Mouse (Mus musculus) layer of hippocampus, adult 2 months (tissue): ENCODE measurements around the gene Mdga1. TPM values are rescaled to one million over a fixed set of nuclear protein-coding genes. Genes with fewer than 3 reads are reported as not detected.

Experiments
- DNase-seq, 2 experiments: peaks; one replicate each; pipeline ENCODE4 v3.0.0; 2022; ENCODE audit warnings: low spot score in 2 of 2
- H3K27ac ChIP-seq: fragments of 200-600 bp; 2 replicates; pipeline ENCODE4 v1.8.1; 2022
- H3K4me3 ChIP-seq: fragments of 200-600 bp; 2 replicates; pipeline ENCODE4 v1.8.1; 2022; ENCODE audit warnings: mild to moderate bottlenecking
- CTCF ChIP-seq: fragments of 200-600 bp; conservative IDR thresholded peaks from 2 replicates; pipeline ENCODE4 v1.8.1; 2022; ENCODE audit warnings: antibody characterized with exemption, mild to moderate bottlenecking, moderate library complexity
- total RNA-seq, 2 experiments: library from RNA; stranded (reverse); gene quantifications; 2 replicates each; pipeline ENCODE4 v1.2.3; 2021

Mdga1 gene
- total RNA-seq, 2 experiments from 2014 or later: 70.1 to 73.8 TPM

DNA sequence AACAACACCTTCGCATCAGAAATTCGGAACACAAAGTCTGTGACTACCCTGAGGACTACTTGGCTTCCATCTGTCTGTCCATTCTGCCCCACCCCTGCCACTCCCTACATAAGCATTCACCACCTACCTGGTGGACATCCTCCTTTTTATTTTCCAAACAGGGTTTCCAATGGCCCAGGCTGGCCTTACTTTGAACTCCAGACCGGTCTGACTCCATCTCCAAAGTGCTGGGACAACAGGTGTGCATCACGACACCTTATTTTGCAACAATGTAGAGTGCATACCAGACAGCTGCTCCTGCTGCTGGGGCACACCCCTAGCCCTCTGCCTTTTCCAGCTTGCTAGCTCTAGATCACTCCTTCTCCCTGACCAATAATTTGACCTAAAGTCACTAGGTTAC is 115.1 kb downstream of the Mdga1 start:
- H3K4me3 ChIP-seq: no peak overlapping the region
- no peak for DNase-seq
- no peak overlapping the region for H3K27ac ChIP-seq
- TF ChIP-seq CTCF: no peak

DNA sequence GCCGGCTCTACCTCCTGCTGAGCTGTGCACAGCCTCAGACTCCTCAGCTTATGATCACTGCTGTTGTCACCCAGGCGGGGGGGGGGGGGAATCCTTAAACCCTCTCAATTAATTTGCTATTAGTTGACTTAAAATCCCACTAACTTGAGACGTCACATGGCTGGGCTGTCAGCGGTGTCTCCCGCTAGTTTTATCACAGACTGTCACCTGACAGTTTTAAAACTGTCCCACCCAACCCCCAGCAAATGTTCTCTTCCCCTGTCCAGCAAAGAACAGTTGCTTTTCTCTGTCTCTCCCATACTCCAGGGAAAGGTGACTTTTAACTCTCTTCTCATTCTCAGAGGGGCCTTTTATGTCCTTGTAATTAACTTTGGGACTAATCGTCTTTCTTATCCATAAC is 115.5 kb downstream of the Mdga1 start:
- TF ChIP-seq CTCF: no peak
- Histone ChIP-seq H3K27ac (no peak overlapping the region), H3K4me3 (no peak overlapping the region)
- no peak for DNase-seq

DNA sequence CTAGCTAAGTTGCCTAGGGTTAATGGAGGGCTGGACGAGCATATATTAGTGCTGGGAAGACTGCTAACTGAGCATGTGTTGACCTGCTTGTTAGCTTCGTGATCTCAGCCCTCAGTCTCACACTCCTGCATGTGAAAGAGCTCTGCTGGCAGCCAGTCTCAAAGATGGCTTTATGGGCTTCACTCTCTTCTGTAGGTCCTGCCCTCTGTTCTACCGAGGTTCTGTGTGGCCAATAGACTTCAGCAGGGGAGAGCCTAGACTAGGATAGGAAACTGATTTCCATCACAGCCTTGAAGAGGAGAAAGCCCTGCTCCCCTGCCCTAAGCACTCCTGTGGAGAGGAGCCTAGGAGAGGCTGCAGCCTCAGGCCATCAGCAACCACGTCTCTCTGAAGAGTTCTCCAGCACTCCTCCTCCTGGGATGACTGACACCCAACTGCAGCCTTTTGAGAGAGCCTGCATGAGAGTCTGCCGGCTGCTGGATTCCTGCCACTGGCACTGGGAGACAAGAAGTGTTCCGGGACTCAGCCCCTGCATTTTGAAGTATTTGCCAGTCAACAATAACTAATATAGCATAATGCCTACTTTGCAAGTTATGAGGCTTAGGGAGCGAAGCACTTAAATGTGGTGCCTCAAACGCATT is 116.9 kb downstream of the Mdga1 start:
- no peak for TF ChIP-seq CTCF
- peak in 1 of 2 experiments; percentile 42 for DNase-seq
- Histone ChIP-seq H3K4me3 (no peak overlapping the region), H3K27ac (no peak overlapping the region)

DNA sequence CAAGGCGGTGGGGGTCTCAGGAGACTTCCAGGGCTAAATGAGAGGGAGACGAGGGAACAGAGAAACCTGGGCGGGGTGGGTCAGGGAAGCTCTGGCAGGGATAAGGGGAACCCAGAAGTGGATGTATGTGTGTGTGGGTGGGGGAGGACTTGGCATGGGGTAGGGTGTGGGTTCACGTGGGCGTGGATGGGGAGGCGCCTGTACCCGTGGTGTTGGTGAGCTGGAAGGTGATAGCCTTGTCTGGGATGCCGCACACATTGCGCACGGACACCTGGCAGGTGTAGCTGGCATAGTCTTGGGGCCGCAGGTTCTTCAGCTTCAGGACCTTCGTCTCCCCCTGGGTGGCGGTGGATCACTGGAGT is 120.5 kb downstream of the Mdga1 start:
- no peak overlapping the region for H3K27ac ChIP-seq
- no peak for TF ChIP-seq CTCF
- no peak overlapping the region for H3K4me3 ChIP-seq
- DNase-seq: no peak

DNA sequence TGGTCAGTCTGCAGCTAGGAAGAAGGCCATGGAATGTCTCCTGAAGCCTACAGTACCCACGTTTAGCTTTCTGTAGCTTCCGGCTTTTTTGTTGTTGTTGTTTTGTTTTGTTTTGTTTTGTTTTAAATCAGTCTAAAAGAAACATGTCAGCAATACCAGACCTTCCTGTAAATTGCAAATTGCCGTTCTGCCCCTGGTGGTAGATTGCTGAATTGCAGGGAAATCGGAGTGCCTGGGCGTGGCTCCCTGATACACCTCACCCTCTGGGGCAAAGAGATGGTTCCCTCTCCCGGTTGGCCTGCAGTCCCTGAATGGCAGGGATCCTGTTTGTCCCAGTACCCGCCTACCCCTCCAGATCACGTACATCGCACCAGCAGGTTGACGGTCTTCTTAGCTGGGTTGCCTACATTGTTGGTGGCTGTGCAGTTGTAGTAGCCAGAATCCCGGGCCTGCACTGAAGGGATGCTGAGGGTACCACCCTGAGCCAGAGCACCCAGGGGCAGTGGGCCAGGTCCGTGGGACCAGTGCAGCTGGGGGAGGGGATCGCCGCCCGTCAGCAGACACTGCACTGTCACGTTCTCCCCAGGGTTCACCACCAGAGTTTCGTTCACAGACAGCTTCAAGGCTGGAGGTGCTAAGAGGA is 121.0 kb downstream of the Mdga1 start:
- Histone ChIP-seq H3K4me3 (no peak overlapping the region), H3K27ac (no peak overlapping the region)
- TF ChIP-seq CTCF: peak; percentile 94

DNA sequence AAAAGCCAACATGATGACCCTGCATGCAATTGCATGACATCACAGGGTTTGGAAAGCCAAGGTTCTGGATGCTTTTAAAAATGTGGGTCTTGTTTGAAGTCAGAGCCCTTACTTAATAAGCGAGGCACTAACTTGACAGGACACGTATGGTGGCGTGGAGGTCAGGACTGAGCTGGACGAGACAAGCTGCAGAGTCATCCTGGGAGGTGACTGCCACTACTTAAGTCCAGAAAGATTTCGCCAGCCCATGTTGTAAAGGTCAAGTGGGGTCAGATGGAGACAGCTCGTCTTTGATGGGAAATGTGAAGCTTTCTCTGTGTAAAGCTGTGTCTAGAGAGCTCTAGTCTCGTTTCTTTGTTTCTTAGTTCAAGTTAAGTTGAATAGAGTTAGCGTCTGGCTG is 122.6 kb downstream of the Mdga1 start:
- no peak for TF ChIP-seq CTCF
- Histone ChIP-seq H3K27ac (no peak overlapping the region), H3K4me3 (no peak overlapping the region)
- no peak for DNase-seq

More for the DNA sequence above, 121.0 kb downstream of the Mdga1 start:
- peak; percentile 59 to 82 for DNase-seq

DNA sequence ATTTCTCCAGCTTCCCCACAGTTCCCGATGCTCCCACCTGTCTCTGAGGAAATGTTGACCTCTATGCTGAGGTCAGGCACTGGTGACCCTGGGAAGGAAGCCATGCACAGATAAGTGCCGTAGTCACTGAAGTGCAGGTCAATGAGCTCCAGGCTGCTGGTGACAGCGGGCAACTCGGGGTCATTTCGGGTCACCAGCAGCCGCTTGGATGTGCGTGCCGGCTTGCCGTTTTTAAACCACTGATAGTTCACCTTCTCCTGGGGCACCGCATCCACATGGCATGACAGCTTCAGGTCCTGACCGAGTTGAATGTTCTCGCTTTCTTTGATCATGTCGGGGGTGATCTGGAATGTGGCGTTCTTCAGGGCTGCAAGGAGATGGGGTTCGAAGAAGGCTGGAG is 123.6 kb downstream of the Mdga1 start:
- Histone ChIP-seq H3K27ac (no peak overlapping the region), H3K4me3 (no peak overlapping the region)
- TF ChIP-seq CTCF: no peak
- DNase-seq: no peak

DNA sequence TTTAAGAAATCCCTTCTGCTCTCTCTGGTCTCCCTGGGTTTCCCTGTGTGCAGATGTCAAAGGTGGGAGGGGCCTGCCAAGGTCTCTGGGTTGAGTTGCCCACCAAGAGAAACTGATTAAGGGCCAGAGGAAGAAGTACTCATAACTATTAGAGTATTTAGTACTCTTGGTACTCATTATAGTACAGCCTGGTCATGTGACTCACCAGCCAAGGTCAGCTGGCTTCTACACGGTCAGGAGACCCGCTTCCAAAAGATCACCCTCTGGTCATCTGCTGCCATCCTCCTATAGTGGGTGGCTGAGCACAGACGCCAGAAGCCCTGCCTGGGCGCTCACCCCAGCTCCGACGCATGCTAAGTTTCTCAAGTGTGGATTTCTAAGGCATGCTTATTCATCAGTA is 124.9 kb downstream of the Mdga1 start:
- Histone ChIP-seq H3K27ac (no peak overlapping the region), H3K4me3 (no peak overlapping the region)
- no peak for TF ChIP-seq CTCF
- no peak for DNase-seq

DNA sequence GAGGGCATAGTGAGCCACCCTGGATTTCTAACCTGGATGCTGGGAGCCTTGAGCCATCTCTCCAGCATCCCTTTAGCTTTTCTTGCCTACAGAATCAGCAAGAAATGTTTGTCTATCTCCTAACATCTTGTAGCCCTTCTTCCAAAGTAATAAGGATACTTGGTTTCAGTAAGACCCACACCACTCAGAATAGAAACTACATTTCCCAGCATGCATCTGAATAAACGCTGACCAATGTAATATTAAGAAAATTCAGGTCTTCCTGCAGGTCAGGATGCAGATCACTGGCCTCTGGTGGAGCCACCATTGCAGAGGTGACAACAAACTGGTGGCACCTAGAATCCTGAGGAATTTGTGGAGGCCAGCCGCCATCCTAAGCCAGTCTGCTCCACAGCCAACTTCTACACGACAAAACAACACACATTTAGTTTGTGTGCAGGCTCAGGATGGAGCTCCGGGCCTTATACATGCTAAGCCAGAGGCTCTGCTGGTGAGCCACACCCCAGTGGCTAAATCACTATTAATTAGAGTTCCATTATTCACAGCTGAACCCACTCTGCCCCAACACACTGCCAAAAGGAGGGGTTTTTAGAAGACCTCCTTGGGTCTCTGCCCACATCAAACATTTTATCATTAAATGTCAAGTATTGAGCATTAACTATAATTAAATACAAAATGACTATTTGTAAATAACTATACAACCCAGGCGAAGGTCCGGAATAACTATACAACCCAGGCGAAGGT is 126.3 kb downstream of the Mdga1 start:
- Histone ChIP-seq H3K4me3 (no peak overlapping the region), H3K27ac (no peak overlapping the region)
- TF ChIP-seq CTCF: no peak
- no peak for DNase-seq

DNA sequence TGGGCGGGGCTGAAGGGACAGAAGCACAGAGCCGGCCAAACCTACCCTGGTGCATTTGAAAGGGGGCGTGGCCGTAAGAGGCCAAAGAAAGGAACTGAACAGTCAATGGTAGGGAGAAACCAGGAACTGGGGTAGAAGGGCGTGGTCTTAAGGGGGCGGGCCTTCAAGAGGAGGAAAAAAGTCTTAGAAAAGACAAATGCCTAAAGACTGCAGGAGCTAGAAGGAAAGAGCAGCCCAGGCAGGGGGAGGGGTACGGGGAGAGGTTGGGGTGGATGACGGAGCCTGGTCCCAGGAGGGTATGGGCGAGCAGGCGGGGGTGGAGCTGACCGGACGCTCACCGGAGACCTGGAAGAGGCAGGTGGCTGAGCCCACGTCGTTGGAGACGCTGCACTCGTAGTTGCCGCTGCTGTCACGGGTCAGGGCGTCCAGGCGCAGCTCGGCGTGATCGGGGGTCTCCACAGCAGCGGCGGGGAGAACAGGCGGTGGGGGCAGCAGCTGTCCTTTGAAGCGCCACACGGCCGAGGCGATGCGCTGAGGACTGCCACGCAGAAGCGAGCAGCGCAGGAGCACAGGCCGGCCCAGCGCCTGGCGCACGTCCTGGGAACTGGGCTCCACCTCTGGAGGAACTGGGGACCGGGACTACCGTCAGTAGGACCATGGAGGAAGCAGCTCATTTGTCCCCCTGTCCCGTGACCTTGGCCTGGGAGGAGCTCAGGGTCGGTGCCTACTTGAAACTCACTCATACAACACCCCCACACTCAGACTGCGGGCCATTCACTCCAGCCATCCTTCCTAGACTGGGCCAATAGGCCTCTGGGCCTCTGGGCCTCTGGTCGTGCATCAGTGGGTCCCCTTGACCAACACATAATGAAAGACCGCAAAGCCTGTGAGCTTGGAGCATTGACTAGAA is 127.9 kb downstream of the Mdga1 start:
- no peak for TF ChIP-seq CTCF
- no peak for DNase-seq
- peak overlapping the region; percentile 34; the same call in 1 of the 2 replicates for H3K4me3 ChIP-seq
- H3K27ac ChIP-seq: no peak overlapping the region

DNA sequence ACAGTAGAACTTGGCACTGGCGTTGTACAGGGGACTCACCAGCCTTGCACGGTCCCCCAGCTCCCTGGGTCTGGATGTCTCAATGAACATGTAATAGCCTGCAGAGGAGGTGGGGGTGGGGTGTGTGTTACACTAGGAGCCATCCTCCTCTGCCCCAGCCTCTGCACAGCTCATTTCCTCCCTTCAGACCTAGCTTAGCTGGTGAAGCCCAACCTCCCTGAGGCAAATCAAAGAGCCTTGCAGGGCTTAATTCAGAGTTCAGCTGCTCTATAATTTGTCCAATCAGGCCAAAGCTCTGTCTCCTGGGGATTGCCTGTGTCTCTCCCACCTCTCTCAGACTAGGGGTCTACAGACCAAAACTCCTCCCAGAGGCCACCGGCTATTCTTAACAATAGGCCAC is 131.9 kb downstream of the Mdga1 start:
- no peak overlapping the region for H3K4me3 ChIP-seq
- no peak for DNase-seq
- no peak overlapping the region; the same call in 1 of the 2 replicates for H3K27ac ChIP-seq
- no peak for TF ChIP-seq CTCF

DNA sequence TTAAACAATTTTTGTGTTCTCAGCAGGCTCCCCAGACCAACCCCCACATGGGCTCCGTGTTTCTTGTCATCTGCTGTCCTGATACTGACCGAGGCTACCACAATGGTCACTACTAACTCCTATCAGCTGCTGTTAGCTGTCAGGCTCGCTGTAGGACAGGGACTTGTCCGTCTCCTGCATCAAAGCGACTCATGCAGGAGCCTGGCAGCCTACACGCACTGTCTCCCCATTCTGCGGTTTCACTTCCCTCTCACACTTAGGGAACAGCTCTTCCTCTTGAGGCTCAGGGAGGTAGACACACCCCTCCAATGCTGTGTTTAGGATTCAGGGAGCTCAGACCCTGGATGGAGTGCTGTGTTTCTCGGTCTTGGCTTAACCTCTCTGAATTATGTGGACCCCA is 132.4 kb downstream of the Mdga1 start:
- no peak for DNase-seq
- no peak overlapping the region for H3K27ac ChIP-seq
- no peak overlapping the region for H3K4me3 ChIP-seq
- TF ChIP-seq CTCF: no peak

DNA sequence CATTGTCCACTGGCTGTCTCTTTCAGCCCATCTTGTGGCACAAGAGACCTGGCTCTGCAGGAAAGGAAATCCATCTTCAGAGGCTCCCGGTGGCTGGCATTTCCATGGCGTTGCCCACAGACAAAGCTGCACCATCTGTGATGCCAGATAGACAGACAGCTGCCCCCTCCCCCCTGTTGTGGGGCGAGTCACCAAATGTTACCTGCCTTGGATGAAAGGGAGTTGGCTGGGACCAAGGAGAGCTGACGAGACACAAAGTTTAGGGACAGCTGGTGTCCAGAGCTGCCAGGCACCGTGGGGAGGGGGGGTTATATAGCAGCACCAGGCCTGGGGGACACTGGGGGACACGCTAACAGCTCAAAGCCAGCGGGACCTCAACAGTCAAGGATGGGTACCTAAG is 135.1 kb downstream of the Mdga1 start:
- Histone ChIP-seq H3K27ac (peak overlapping the region; percentile 84), H3K4me3 (no peak overlapping the region)
- DNase-seq: peak; percentile 76 to 78
- TF ChIP-seq CTCF: no peak
